Mouse (Mus musculus) lung, postnatal 0 days (tissue): ENCODE measurements around the gene Il16. TPM values are rescaled to one million over a fixed set of nuclear protein-coding genes. Genes with fewer than 3 reads are reported as not detected.
A peak's percentile ranks its signal among the peaks of the same experiment; 100 is the strongest.

Experiments used
- ATAC-seq: fragments of 200-750 bp; cut with Nextera tagmentation; 2 replicates; pipeline ENCODE4 v1.8.0; 2017; ENCODE audit warnings: moderate library complexity
- DNase-seq: peaks from one replicate; pipeline ENCODE4 v3.0.0-alpha.2; 2016; ENCODE audit warnings: low spot score
- H3K27ac ChIP-seq: fragments of 300-500 bp; sonication (generic); 2 replicates; pipeline ENCODE4 v1.5.1; 2014; ENCODE audit warnings: antibody characterized with exemption, mild to moderate bottlenecking, low read length, mixed read lengths
- H3K27me3 ChIP-seq: fragments of 300-500 bp; sonication (generic); replicated peaks from 2 replicates; pipeline ENCODE4 v1.6.1; 2014; ENCODE audit warnings: low read length, mixed read lengths; ENCODE audit not compliant: insufficient read depth
- H3K36me3 ChIP-seq: fragments of 300-500 bp; sonication (generic); 2 replicates; pipeline ENCODE4 v1.6.1; 2014; ENCODE audit warnings: low read length, mixed read lengths; ENCODE audit not compliant: insufficient read depth
- H3K4me1 ChIP-seq: fragments of 300-500 bp; sonication (generic); 2 replicates; pipeline ENCODE4 v1.6.1; 2014; ENCODE audit warnings: antibody characterized with exemption, low read depth, low read length, mixed read lengths; ENCODE audit not compliant: insufficient read depth
- H3K4me2 ChIP-seq: fragments of 300-500 bp; sonication (generic); replicated peaks from 2 replicates; pipeline ENCODE4 v1.6.1; 2014; ENCODE audit warnings: low read depth, mild to moderate bottlenecking, low read length, moderate library complexity, mixed read lengths
- H3K4me3 ChIP-seq: fragments of 300-500 bp; sonication (generic); 2 replicates; pipeline ENCODE4 v1.5.1; 2014; ENCODE audit warnings: low read depth, low read length
- H3K9ac ChIP-seq: fragments of 300-500 bp; sonication (generic); replicated peaks from 2 replicates; pipeline ENCODE4 v1.6.1; 2014; ENCODE audit warnings: low read depth, mild to moderate bottlenecking
- H3K9me3 ChIP-seq: fragments of 300-500 bp; sonication (generic); 2 replicates; pipeline ENCODE4 v1.6.1; 2016; ENCODE audit warnings: low read length, mixed read lengths
- CTCF ChIP-seq: IDR thresholded peaks from 2 replicates; pipeline ENCODE4 v1.5.1; 2016; ENCODE audit warnings: antibody characterized with exemption, mild to moderate bottlenecking
- EP300 ChIP-seq: IDR thresholded peaks from 2 replicates; pipeline ENCODE4 v1.6.1; 2016; ENCODE audit warnings: antibody characterized with exemption, mild to moderate bottlenecking, control low read depth
- WGBS: fragments of 180-500 bp; shearing (Covaris S2); extraction: QIAGEN DNeasy Blood & Tissue Kit; methylation state at CpG from one replicate; pipeline ENCODE4 v1.1.7; 2014; 5-methylcytosine and 5-hydroxymethylcytosine counted together
- polyA plus RNA-seq: library from polyadenylated mRNA; unstranded; fragments of >200 nt; fragmentation: Nextera tagmentation; extraction: Ambion mirVana; gene quantifications from 2 replicates; pipeline ENCODE4 v1.2.1, GENCODE M21; 2015

The Il16 gene
- polyA plus RNA-seq, 1 experiment from 2014 or later: 8.0 TPM

DNA sequence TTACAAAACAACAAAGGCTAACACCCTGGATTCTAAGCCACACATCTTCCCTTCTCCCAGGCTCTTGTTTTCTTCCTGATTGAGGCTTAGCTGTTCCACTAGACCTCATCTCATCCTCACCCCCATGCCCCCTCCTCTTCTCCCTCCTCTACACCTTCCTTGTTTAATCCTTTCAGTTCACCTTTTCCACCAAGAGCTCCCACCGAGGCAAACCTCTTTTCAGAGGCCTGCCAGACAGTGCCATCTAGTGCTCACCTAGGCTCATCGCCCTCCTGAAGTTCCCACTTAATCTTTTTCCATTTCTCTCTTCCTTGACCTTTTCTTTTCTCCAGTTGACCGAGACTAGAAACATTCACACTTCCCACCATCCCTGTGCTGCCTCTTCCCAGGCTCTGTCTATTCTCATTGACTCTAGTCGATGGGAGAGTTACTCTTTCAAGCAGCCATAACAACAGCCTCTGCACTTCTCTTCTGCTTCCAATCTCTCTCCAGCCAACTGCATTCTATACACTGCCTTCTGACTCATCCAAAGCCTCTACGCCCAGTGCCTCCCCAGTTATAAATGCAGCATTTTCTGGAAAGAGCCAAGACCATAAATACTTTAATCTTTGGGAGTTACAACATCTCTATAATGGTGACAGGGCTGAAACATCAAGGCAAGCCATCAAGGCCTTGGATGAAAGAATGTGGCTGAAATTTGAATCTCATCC, 69.8 kb downstream of the Il16 start:
- peak; percentile 45 for DNase-seq
- Histone ChIP-seq H3K4me3 (no peak overlapping the region), H3K36me3 (no peaks in the 10 kb centered on the region), H3K4me2 (no peak overlapping the region), H3K4me1 (no peaks in the 10 kb centered on the region), H3K9me3 (no peaks in the 10 kb centered on the region), H3K27ac (no peak overlapping the region), H3K27me3 (no peaks in the 10 kb centered on the region), H3K9ac (no peak overlapping the region)
- 26% methylated on average over 5 of the region's 5 CpGs for WGBS
- TF ChIP-seq EP300: no peak
- peak; percentile 75 for TF ChIP-seq CTCF
- ATAC-seq: no peak

- no peak for DNase-seq
- Histone ChIP-seq H3K36me3 (no peaks in the 10 kb centered on the region), H3K4me2 (no peak overlapping the region), H3K4me1 (no peaks in the 10 kb centered on the region), H3K27me3 (no peaks in the 10 kb centered on the region), H3K4me3 (no peak overlapping the region), H3K9ac (no peak overlapping the region), H3K27ac (no peak overlapping the region), H3K9me3 (no peaks in the 10 kb centered on the region)
- ATAC-seq: no peak
- no peak for TF ChIP-seq EP300
- no peak for TF ChIP-seq CTCF
- WGBS: 87% methylated on average over 6 of the region's 6 CpGs
Measured at GRCm38 (mm10) chr7:83671573-83671972, 74.0 kb downstream of the Il16 start.

- no peak overlapping the region for H3K4me3 ChIP-seq
- no peak overlapping the region for H3K9ac ChIP-seq
- no peak overlapping the region for H3K4me2 ChIP-seq
- TF ChIP-seq EP300 (no peak), CTCF (peak; percentile 83)
- H3K27ac ChIP-seq: no peak overlapping the region
- ATAC-seq (no peak), DNase-seq (peak; percentile 76)
- no peaks in the 10 kb centered on the region for H3K27me3 ChIP-seq
- H3K36me3 ChIP-seq: no peaks in the 10 kb centered on the region
- 0% methylated on average over 1 of the region's 1 CpGs for whole genome bisulfite sequencing
- H3K9me3 ChIP-seq: no peaks in the 10 kb centered on the region
- no peaks in the 10 kb centered on the region for H3K4me1 ChIP-seq
Measured at GRCm38 (mm10) chr7:83668724-83669123, 76.8 kb downstream of the Il16 start.

- DNase-seq: no peak
- no peak for TF ChIP-seq CTCF
- TF ChIP-seq EP300: no peak
- H3K9me3 ChIP-seq: no peaks in the 10 kb centered on the region
- H3K27ac ChIP-seq: no peak overlapping the region
- ATAC-seq: no peak
- H3K9ac ChIP-seq: no peak overlapping the region
- no peaks in the 10 kb centered on the region for H3K36me3 ChIP-seq
- H3K27me3 ChIP-seq: no peaks in the 10 kb centered on the region
- H3K4me3 ChIP-seq: no peak overlapping the region
- no peak overlapping the region for H3K4me2 ChIP-seq
- H3K4me1 ChIP-seq: no peaks in the 10 kb centered on the region
- 68% methylated on average over 5 of the region's 5 CpGs for WGBS
Measured at GRCm38 (mm10) chr7:83667936-83668645, 77.4 kb downstream of the Il16 start.

DNA sequence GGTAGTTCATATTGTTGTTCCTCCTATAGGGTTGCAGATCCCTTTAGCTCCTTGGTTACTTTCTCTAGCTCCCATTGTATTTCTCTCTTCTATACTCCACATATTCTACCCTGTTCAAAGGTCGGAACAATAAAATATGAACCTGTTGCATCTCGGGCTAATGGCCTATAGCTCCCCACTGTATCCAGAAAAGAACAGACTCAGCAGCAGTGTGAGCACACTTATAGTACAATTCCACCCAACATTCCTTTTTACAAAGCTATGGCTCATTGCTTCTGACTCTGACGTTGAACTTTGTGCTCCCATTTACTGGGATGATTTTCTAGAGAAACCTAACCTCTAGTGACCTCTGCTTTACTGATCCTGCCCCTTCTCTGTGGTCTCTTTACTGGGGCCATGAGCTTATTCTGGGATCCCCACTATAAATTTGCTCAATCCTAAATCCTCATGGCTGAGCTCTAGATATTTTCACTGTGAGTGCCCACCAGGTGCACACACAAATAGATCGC, 79.4 kb downstream of the Il16 start:
- no peak for ATAC-seq
- no peak for TF ChIP-seq EP300
- no peak for TF ChIP-seq CTCF
- Histone ChIP-seq H3K4me2 (no peak overlapping the region), H3K9me3 (no peaks in the 10 kb centered on the region), H3K36me3 (no peaks in the 10 kb centered on the region), H3K27ac (no peak overlapping the region), H3K4me3 (no peak overlapping the region), H3K4me1 (no peaks in the 10 kb centered on the region), H3K9ac (no peak overlapping the region), H3K27me3 (no peaks in the 10 kb centered on the region)
- 83% methylated on average over 4 of the region's 4 CpGs for WGBS
- DNase-seq: no peak

DNA sequence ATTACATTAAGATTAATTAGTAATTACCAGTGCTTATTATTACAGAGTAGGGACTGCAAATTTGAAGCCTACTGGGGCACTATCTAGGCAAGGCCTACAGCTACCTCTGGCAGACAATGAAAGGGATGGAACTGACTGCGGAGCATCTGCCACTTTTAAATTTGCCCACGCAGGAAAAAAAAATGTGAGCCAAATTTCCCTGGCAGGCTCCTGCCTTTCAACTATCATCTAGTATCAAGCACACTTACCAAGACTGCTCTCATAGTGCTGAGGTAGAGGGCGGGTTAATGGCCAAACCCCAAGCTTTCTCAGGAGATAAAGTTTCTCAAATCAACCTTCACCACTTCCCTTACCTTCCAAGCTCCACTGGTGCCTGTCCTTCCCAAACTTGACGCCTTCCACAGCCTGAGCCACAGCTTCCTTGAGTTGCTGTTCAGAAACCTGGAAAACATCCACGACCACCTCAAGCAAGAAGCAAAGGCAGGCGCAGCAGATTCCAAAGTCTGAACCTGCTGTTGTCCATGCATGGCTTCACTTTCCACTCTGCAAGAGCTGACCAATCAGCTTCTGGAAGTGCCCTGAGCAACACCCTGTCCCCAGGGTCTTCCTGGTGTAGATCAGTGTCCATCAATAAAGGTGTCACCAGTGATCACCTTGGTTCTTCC, 82.7 kb downstream of the Il16 start:
- H3K4me1 ChIP-seq: no peaks in the 10 kb centered on the region
- no peak overlapping the region for H3K9ac ChIP-seq
- no peak overlapping the region for H3K4me3 ChIP-seq
- no peaks in the 10 kb centered on the region for H3K9me3 ChIP-seq
- H3K27ac ChIP-seq: no peak overlapping the region
- H3K4me2 ChIP-seq: no peak overlapping the region
- 87% methylated on average over 6 of the region's 6 CpGs for WGBS
- ATAC-seq: no peak
- TF ChIP-seq CTCF (no peak), EP300 (no peak)
- H3K27me3 ChIP-seq: no peaks in the 10 kb centered on the region
- no peaks in the 10 kb centered on the region for H3K36me3 ChIP-seq
- no peak for DNase-seq
